Mouse (Mus musculus): ENCODE measurements at regions not wholly inside any gene's neighbourhood (a gene's known extent, or its start where the extent isn't known, plus 50 kb on each side); places are given as distances from the start of the nearest gene placed in this dataset.
"Not testable (repeated sequence)": the region's sequence is repeated elsewhere in the genome, so short reads cannot be mapped to it uniquely, and the experiment has no call there.

DNA sequence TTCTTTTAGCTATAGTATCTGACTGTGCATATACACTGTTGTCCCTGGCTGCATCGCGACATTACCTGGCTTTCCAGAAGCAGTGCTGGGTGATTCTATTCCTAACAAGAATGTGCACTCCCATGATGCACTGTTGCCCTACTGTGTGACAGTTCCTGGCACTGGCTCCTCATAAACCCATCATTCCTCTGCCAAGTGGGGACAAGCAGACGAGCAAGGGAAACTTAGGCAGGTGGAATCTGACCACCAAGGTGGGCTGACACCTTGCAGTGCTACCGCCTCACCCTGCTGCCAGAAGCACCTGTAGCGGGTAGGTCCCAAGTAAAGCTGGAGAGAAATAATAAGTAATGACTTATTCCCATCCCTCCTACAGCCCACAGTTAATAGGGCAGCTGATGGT is 167.5 kb upstream of the Camk1g start:
- DNase-seq (ENCODE audit: low read depth), result no peak

DNA sequence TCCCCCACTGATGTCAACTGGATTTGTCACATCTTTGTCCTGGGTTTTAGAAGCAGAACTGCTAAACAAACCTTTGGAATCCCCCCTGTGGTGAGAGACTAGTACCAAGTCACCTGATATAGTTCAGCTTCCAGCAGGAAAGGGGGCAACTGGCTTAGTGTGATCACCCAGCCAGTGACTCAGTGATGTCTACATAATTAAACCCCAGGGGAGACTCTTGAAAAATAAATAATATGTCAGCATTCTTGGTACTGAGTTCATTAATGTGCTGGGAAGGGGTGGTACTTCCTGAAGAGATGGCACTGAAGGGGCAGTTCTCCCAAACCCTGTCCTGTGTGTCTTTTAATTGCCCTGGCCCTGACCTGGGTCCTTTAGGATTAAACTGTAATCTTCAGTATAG is 166.5 kb upstream of the Camk1g start:
- DNase-seq (ENCODE audit: low read depth), result no peak

DNA sequence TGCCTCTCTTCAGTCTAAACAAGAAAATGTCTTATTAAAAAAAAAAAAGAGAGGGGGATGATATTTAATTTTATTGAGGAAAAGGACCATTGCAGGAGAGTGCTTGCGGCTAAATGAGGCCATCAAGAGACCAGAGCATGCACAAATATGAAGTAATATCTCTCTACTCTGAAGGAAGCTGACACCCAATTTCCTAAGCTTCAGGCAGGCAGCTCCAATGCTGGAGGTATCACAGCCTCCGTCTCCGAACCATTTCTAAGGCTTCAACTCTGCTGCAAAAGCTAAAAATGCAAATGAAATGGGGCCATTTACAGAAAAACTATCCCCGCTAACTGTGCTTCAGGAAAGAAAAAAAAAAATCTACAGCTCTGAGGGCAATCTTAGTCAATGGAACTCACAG is 164.4 kb upstream of the Camk1g start:
- DNase-seq (ENCODE audit: low read depth), result no peak

DNA sequence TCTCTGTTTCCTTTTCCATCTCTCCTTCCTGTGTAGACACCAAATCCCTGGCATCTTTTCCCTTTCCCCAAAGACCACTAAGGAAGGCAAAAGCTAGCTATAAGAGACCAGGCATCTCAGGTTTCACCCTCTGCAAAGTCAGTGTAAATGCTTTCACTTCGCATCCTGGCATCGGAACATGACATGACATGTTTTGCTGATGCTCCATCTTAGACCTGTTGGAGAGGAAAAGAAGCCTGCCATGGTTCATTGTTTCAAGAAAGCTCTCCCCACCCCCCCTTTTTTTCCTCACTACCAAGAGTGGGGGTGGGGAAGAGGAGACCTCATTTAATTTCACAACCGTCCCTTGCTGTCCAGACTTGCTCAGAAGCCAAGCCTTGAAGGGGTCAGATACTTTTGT is 156.4 kb upstream of the Camk1g start:
- no peak for DNase-seq (ENCODE audit: low read depth)

DNA sequence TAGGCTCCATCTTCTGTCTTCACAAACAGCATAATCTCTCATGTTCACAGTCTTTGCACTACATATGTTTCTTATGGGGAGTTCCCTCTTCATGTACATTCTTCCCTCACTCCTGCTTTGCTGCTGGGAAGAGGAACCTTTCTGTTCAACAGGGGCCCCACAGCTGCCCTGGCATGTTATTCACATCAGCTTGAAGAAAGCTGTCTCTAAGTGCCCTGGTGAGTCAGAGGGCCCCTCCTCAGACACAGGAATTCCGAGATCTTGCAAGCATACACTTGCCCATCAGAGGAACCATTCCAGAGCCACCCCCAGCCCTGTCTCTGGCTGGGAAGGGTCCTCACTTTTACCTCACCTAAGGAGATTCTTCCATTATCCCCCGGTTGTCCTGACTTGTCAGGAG is 151.9 kb upstream of the Camk1g start:
- DNase-seq (ENCODE audit: low read depth), result no peak

DNA sequence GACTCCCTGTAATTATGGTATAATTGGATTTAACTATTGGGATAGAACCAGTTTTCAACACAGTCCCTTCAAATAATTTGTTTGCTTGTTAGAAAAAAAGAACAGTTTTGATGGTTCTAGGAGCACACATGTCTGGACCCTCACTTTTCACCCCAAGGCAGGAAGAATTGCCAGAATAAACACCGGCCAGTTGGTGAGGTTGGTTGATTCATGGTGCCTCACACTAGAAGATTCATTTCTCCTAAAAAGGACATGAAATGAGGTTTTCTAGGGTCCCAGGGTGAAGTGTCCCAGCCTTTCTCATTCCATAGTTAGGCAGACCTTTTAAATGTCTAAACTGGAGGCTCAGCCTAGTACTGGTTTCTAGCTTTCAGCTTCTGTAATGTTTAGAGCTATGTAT is 148.7 kb upstream of the Camk1g start:
- DNase-seq (ENCODE audit: low read depth), result no peak

DNA sequence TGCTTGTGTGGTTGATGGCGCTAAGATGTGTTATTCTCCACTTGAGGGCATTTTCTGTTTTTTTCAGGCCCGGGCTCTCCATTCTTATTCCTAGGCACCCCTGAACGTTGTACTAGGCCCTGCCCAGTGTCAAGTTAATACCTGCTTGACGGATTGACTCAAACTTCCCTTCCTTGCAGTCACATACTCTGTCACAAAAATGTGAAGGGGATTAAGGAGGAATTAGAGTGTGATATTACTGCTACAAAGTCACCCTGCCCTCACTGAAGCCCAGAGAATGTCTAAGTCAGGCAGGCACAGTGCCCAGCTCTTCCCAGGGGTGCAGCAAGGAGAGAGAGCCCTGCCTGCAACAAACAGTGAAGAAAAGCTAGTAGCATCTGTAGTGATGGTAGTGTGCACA is 147.9 kb upstream of the Camk1g start:
- no peak for DNase-seq (ENCODE audit: low read depth)

DNA sequence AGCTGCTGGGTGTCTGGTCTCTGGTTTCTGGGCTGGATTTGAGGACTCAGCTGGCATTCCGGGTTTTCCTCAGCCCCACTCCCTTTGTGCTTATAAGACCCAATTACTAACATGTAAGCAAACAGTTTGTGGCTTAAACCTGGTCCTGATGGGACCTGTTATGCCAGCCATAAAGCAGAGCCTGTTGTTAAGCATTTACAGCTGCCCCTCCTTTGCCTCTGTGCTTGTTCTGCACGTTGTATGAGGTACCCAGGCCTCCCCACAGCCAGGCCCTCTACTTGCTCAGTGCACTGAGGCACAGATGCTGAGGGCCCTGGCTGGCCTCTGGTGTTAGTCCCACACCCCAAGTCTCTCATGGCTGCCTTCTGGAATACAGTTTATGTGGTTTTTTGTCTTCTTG is 147.2 kb upstream of the Camk1g start:
- no peak for DNase-seq (ENCODE audit: low read depth)

DNA sequence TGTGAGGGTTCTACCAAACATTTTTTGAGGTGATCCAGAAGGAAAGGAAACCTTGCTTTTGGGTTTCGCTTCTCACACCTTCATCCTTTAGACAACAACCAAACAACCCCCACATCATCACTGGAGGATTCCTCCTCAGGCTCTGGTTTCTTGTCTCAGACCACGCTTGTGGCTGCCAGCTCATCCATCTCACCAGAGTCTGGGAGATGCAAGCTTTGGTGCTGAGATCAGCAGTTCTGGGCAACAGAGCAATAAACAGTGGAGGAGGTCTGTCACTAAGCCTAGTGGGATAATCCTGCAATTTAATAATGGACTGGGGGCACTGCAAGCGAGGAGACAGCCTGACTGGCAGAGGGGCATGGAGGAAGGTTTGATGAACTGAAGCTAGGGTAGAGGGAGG is 146.3 kb upstream of the Camk1g start:
- no peak for DNase-seq (ENCODE audit: low read depth)

DNA sequence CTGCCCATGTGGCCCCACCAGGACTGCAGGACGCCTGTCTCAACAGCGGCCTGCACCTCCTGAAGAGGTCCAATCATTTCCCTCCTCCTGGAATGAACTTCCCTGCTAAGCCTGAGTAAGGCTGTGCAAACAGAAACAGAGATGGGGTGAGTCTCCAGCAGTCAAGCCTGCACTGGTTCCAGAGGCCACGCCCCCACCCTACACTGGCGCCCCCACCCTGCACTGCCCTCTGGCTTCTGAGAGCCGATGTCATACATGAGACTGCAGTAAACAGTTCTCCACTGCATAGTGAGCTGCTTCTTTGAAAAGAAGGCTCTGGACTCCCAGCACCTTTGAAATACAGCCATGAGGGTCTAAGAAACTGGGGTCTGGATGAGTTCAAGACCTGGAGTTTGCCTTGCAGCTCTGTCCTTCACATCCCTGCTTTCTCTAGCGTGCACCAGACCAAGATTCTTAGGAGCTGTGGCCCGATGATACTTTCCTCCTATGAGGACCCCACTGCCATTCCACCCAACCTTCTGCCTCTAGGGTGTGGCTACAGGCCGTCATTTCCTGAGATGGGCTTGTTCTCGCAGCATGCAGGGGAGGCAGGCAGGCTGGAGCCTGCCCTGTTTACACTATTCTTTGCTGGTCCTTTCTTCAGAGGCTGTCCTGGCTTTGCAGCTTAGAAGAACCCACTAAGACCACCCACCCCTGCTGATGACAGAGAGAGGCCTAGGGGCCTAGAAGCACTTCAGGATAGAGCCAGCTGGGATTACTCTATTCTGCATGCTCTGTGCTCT is 144.0 kb upstream of the Camk1g start:
- no peak for DNase-seq (ENCODE audit: low read depth)

DNA sequence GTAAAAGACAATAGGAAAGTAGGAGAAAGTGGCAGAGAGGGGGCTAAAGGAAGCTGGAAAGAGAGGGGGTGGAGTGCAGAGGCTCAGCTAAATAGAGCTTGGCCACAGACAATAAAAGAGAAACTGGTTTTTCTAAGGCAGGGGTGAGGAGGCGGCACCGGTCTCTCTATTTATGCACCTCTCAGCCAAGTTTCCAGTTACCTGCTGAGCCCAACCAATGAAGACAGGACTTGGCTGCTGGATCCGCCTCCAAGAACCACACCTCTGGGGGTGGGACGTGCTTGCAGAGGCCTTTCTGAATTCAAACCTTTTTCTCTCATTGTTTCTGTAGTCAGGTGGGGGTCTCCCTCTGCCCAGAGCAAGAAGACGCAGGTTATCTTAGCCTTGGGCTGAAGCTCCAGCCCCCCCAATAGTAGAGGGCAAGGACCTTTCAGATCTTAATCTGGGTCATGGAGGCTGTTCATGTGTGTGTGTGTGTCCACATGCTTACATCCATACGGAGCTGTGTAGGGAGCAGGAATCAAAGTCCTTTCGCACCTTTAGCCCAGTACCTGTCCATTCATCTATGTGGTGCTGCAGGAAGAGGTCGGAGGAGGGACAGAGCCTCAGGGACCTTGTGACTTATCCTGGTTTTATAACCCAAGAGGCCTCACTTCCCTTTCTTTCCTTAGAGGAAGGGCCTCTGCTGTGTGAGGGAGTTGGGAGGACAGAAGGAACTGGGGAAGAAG is 140.1 kb upstream of the Camk1g start:
- DNase-seq (ENCODE audit: low read depth), result no peak

DNA sequence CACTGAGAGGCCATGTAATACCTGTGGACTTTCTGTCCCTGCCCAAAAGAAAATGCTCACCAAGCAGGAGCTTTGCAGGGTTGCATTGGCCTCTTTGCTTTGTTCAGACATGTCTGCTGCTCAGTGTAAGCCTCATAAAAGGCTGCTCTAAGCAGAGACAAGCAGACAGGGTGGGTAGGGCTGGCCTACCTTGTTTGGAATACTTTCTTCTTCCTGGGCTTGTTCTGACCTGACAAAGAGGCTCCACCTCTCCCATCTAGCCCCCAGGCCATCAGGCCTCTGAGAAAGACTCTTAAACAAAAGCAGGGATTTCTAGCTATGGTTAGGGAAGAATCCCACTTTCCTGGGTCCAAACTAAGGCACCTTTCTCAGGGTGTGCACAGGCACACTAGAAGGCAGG is 138.2 kb upstream of the Camk1g start:
- no peak for DNase-seq (ENCODE audit: low read depth)

DNA sequence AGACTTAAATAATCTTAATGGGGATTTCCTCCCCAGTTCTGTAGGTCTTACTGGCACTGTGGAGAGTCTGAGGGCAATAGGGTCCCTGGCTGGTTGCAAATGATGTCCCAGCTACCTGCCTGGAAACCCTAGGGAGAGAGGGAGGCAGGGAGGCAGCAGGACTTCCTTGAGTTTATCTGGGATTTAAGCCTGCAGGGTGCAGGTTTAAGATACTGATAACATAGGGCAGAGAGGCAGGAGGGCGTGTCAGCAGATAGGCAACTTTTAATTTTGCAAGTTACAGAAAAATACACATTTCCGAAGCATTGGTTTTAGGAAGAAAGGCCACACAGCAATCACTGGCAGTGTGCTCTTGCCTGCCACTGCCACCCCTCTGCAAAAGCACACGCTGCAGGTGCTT is 136.9 kb upstream of the Camk1g start:
- DNase-seq (ENCODE audit: low read depth), result no peak

DNA sequence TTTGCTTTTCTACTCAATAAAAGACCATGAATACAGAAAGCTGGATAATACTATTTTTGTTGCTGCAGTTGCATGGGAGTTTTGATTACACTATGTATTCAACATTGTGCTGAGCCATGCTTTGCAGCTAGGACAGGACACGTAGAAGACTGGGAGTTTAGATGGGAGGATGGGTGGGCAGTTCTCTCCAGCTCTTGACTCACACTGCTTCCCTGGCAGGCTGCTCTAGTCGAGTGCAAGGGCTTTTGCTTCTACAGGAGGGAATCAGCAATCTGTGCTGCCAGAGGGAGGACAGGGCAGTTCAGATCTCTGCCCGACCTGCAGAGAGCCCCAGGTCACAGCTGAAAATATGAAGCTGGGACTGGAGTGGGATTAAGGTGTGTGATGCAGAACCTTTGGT is 135.3 kb upstream of the Camk1g start:
- no peak for DNase-seq (ENCODE audit: low read depth)

DNA sequence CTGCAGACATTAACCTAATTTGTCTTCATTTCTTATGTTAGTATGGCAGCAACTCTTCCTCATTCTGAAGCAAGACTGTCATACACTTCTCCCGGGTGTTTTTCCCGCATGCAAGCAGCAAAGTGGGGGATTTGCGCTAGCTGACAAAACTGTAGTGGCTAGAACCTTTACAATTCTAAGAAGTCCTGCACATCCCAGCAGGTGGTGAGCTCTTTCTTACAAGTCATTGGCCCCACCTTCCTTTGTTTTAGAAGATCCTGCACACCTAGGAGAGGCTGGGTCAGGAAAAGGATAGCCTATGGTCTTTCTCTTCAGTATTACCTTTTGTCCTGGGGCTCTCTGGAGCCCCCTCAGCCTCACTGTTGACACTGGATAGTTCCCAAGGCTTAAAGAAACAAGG is 134.5 kb upstream of the Camk1g start:
- no peak for DNase-seq (ENCODE audit: low read depth)

DNA sequence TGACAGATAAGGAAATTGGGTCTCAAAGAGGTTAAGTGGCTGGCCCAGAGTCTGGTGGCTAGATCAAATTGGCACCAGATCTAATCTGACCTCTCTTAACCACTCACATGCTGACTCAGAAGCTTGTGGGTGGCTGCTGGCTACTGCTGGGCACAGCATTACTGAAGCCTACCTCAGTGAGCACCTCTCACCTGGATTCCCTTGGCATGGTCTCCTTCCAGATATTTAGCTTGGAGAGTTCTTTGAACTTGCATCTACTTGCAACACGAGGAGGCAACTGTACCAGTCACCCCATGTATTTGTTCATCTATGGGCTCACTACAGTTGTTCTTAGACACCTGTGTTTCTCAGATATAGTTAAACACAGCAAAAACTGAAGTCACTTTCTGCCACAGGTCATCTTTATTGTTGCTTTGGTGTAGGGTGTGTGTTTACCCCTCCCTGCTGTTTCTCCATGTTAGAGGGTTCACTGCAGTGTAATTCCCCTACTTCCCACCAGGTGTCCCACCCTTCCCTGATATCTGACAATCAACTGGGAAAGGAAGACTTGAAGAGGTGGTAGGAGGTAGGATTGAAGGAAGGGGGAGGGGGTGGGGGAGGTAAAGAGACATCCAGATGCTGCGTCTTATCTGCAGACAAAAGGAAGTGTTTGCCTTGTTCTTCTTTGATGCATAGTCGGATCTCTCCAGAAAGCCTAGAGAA is 133.7 kb upstream of the Camk1g start:
- DNase-seq (ENCODE audit: low read depth), result no peak

DNA sequence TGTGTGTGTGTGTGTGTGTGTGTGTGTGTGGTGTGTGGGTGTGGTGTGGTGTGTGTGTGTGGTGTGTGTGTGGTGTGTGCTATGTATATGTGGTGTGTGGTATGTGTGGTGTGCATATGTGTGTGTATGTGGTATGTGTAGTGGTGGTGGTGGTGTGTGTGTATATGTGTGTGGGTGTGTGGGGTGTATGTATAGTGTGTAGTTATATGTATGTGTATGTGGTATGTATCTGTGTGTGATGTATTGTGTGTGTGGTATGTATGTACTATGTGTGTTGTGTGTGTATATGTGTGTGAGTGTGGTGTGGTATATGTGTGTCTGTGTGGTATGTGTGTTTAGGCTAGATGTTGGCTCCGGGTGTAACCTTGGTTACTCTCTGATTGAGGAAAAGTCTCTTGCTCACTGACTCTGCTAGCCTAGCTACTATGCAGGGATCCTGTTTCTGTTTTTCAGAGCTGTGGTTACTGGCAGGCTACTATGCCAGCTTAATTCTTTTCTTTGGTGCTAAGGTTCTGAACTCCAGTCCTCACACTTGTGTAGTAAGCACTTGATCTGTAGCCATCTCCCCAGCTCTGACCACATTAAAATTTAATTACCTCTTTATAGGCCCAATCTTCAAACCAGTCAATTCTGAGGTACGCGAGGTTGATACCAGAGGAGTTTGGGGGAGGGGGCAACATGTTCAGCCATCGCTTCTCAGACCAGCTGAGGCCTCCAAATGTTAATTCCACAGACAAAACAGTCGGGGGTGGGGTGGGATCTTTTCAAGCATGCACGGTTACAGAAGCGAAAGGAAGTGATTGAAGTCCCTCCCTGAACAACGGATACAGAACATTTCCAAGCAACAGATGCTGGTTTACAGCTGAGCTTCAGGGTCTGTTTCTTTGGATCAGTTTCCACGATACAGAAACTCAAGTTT is 126.4 kb upstream of the Camk1g start:
- no peak for DNase-seq (ENCODE audit: low read depth)

DNA sequence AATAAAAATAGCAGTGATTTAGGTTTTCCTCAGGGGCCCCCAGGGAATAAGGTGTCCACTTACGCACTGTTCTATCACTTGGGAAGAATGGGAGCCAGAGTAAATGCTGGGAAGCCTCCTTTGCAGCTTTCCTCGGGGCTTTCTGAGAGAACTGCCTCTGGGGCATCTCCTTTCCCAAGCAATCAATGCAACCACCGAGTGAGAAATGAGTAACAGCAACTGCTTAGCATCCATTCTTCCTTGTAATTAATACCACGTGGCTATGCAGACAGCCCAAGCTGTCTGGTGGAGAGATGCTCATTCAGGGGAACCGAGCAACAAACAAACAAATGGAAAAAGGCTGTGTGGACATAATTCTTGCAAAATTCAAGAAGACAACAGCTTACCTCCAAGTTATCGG is 117.9 kb upstream of the Camk1g start:
- no peak for DNase-seq (ENCODE audit: low read depth)

DNA sequence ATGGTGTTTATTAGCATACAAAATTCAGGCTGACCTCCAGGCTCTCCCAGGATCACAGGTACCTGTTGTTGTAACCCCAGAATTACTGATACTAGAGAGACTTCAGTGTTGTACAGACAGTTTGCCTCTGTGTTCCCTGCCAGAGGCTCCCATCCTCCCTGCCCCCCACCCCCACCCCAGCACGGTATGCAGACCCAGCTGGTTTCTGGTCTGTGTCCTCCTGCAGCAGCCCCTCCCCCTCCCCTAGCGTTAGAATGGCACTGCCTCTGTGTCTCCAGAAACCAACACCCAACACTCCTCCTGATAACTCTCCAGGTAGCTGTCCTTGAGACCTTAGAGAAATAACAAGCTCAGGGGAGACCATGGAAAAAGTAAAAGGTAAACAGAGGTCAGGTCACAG is 116.6 kb upstream of the Camk1g start:
- DNase-seq (ENCODE audit: low read depth), result not testable (repeated sequence)

DNA sequence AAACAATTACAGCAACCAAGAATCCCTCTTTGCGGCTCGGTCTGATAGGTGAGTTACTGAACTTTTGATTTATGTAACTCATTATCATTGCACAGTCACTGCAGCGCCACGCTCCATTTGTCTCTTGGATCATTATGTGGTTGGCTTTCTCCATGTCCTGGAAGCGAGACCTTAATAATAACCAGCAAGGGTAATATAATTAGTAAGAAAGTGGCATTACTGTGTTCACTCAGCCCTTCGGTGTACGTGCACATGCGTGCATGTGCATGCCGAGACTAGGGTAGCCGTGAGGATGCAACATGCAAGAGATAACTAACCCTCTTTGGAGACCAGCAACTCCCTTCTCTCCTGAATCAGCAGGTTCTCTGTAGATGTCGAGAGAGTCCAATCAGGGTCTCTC is 114.9 kb upstream of the Camk1g start:
- no peak for DNase-seq (ENCODE audit: low read depth)

DNA sequence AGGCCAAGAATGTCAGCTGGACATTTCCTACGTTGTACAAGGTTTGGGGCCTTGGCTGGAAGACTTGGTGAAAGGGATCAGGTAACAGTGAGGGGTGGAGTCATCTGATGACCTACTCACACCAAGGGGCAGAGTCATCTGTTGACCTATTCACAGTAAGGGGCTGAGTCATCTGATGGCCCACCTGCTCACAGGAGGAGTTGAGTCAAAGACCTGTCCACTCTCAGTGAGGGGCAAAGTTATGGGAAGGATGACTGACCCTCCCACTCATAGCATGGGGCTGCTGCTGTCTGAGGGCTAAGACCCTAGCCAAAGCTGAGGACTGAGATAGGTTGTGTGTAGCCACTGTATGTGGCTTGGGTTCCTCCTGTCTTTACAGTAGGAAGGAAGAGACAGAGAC is 107.2 kb upstream of the Camk1g start:
- no peak for DNase-seq (ENCODE audit: low read depth)

DNA sequence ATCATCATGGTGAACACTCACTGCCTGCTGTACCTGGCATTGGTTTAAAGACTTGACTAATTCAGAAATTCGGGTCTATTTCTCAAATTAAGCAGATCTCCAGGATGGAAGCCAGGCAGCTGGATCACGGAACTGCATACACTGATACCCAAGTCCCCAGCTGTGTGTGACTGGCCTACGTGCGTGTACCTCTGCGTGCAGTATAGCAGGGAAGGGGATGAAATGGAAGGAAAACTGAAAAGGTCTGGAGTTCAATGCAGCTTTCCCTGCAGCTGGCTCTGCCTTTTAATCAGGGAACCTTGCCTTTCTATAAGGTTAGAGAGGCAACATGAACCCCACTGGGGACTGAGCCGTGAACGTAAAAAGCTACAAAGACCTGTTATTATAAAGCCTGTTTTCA is 106.7 kb upstream of the Camk1g start:
- no peak for DNase-seq (ENCODE audit: low read depth)
